Mouse (Mus musculus) gastrocnemius, adult 2 months (tissue): ENCODE measurements at regions not wholly inside any gene's neighbourhood (a gene's known extent, or its start where the extent isn't known, plus 50 kb on each side); places are given as distances from the start of the nearest gene placed in this dataset.

ENCODE experiments used
- DNase-seq: peaks from one replicate; pipeline ENCODE4 v3.0.0; 2022
- H3K27ac ChIP-seq: fragments of 200-600 bp; 2 replicates; pipeline ENCODE4 v1.8.1; 2022; ENCODE audit warnings: mild to moderate bottlenecking
- H3K4me3 ChIP-seq: fragments of 200-600 bp; 2 replicates; pipeline ENCODE4 v1.8.1; 2022; ENCODE audit warnings: mild to moderate bottlenecking, moderate library complexity
- CTCF ChIP-seq: fragments of 200-600 bp; IDR thresholded peaks from 2 replicates; pipeline ENCODE4 v1.8.1; 2022; ENCODE audit warnings: antibody characterized with exemption, mild to moderate bottlenecking, moderate library complexity
- intact Hi-C: fragments of 180-260 bp; cut with DNase I; formaldehyde crosslinking; loops from one replicate; pipeline ENCODE4 v1.15.1; 2025

GRCm38 (mm10) chr17:4212586-4212985, 516.5 kb upstream of the Nox3 start:
- Histone ChIP-seq H3K4me3 (no peak overlapping the region), H3K27ac (no peak overlapping the region)
- intact Hi-C loops: no loop called here
- TF ChIP-seq CTCF: no peak
- no peak for DNase-seq

GRCm38 (mm10) chr17:4214970-4215369, 518.9 kb upstream of the Nox3 start:
- H3K4me3 ChIP-seq: no peak overlapping the region
- H3K27ac ChIP-seq: no peak overlapping the region
- no peak for TF ChIP-seq CTCF
- intact Hi-C loops: loop anchor here (5.0 kb wide), 1 partner anchor 38 kb away; no protein-coding TSS in a partner anchor
- DNase-seq: no peak

GRCm38 (mm10) chr17:4216203-4216602, 520.1 kb upstream of the Nox3 start:
- no peak overlapping the region for H3K27ac ChIP-seq
- no peak for DNase-seq
- no peak for TF ChIP-seq CTCF
- intact Hi-C loops: loop anchor here (5.0 kb wide), 1 partner anchor 39 kb away; no protein-coding TSS in a partner anchor
- H3K4me3 ChIP-seq: no peak overlapping the region

GRCm38 (mm10) chr17:4216750-4217149, 520.7 kb upstream of the Nox3 start:
- DNase-seq: no peak
- Histone ChIP-seq H3K27ac (no peak overlapping the region), H3K4me3 (no peak overlapping the region)
- intact Hi-C loops: loop anchor here (5.0 kb wide), 1 partner anchor 39 kb away; no protein-coding TSS in a partner anchor
- no peak for TF ChIP-seq CTCF

DNA sequence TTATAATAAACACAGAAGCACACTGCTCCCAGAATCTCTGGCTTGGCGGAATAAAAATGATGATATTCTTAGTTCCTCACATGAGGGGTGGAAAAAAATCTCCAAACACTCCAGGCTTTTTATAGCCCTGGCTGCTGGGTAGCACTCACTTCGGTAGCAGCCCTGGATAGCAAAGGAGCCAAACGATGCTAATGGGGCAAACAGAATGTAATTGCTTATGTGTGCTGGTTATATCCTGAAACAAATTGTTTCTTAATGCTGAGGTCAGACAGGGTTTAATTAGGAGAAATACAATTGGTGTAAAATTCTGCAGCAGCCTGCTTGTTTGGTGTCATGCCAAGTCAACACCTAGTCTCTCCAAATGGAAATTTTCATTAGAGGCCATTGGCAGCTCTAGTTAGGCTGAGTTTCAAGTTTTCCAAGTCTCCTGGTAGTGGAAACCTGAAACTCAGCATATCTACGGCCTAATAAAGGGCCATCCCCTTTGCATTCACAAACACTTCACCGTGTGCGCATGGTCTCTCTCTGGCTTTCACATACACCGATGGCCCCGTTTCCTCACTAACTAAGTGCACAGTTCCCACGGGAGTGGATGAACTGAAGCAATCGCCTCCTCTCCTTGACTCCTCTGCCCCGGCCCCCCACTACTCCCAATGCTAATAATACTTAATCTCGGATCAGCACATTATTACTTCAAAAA, 524.8 kb upstream of the Nox3 start:
- peak; percentile 60 for DNase-seq
- intact Hi-C loops: no loop called here
- Histone ChIP-seq H3K4me3 (peak overlapping the region; percentile 56), H3K27ac (peak overlapping the region; percentile 94)
- no peak for TF ChIP-seq CTCF

DNA sequence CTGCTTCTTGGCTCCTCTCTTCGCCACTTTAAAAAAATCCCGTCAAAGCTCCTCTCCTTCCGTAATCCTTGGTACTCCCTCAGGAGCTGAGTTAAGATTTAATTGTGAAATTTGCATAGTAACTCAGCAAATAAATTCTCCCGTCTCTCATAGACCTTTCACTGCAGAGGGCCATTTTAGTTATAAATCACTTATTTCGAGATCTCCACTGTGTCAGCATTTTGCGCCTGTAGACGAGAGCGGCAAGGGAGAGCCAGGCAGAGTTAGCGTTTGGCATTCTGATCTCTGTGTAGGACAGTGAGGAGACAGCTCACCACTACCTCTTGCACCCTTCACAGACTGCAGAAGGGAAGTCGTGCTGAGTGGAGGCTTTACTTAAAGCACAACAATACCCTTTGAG, 531.8 kb upstream of the Nox3 start:
- no peak for DNase-seq
- TF ChIP-seq CTCF: no peak
- Histone ChIP-seq H3K4me3 (no peak overlapping the region), H3K27ac (peak overlapping the region; percentile 38; the same call in 1 of the 2 replicates)
- intact Hi-C loops: no loop called here

DNA sequence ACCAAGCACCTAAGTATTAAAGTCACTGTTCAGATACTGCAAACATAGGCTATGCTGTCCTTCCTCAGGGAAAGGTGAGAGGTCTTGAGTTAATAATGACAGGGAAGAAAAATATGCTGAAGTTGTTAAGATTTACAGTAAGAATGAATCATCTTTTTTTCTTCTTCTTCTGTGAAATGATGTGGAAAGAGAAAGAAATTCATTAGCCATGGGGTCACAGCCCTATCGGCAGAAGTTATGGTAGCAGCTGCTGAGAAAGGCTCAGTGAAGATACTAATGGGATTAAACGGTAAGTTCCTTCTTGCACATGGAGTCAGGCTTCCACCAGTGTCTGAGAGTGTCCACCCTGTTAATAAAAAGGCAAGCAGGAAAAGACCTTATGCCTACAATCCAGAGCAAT, 533.9 kb upstream of the Nox3 start:
- no peak for DNase-seq
- H3K27ac ChIP-seq: no peak overlapping the region
- H3K4me3 ChIP-seq: no peak overlapping the region
- no peak for TF ChIP-seq CTCF
- intact Hi-C loops: no loop called here

GRCm38 (mm10) chr17:4250476-4250875, 554.4 kb upstream of the Nox3 start:
- intact Hi-C loops: no loop called here
- DNase-seq: no peak
- no peak overlapping the region for H3K4me3 ChIP-seq
- no peak for TF ChIP-seq CTCF
- H3K27ac ChIP-seq: no peak overlapping the region

DNA sequence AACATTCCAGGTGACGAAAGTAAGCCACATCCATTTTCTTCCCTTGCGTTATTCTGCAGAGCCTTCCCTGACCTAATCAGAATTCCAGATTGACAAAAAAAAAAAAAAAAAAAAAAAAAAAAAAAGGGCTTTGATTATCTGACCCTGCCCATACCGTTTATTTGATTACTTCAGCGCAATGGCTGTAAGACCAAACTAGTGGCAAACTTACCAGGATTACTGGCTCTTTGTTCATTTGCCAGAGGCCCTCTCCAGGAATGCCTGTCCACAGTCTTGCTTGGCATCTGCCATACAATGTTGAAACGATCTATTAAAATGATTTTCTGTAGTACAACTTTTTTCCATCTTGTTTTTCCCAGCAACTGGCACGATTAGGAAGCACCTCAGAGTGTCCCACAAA, 569.4 kb upstream of the Nox3 start:
- TF ChIP-seq CTCF: no peak
- intact Hi-C loops: no loop called here
- Histone ChIP-seq H3K4me3 (no peak overlapping the region), H3K27ac (no peak overlapping the region)
- DNase-seq: no peak

- no peak overlapping the region for H3K4me3 ChIP-seq
- intact Hi-C loops: no loop called here
- DNase-seq: no peak
- no peak for TF ChIP-seq CTCF
- H3K27ac ChIP-seq: no peak overlapping the region
These were observed 569.9 kb upstream of the Nox3 start for GRCm38 (mm10) chr17:4265946-4266345.

GRCm38 (mm10) chr17:4266487-4266886, 570.4 kb upstream of the Nox3 start:
- no peak for DNase-seq
- no peak overlapping the region for H3K27ac ChIP-seq
- no peak overlapping the region for H3K4me3 ChIP-seq
- no peak for TF ChIP-seq CTCF
- intact Hi-C loops: no loop called here

GRCm38 (mm10) chr17:4268380-4268779, 572.3 kb upstream of the Nox3 start:
- intact Hi-C loops: no loop called here
- DNase-seq: no peak
- H3K4me3 ChIP-seq: no peak overlapping the region
- no peak for TF ChIP-seq CTCF
- no peak overlapping the region for H3K27ac ChIP-seq

GRCm38 (mm10) chr17:4272456-4272855, 576.4 kb upstream of the Nox3 start:
- intact Hi-C loops: no loop called here
- H3K4me3 ChIP-seq: no peak overlapping the region
- no peak for TF ChIP-seq CTCF
- DNase-seq: no peak
- no peak overlapping the region for H3K27ac ChIP-seq

- TF ChIP-seq CTCF: no peak
- H3K27ac ChIP-seq: no peak overlapping the region
- intact Hi-C loops: no loop called here
- no peak overlapping the region for H3K4me3 ChIP-seq
- no peak for DNase-seq
These were observed 580.7 kb upstream of the Nox3 start for GRCm38 (mm10) chr17:4276722-4277121.
